Mouse (Mus musculus) adrenal gland, postnatal 4 days (tissue): ENCODE results near the gene Gpnmb. TPM values are rescaled to one million over a fixed set of nuclear protein-coding genes. Genes with fewer than 3 reads are reported as not detected.

ENCODE experiments used
- DNase-seq, 2 experiments: peaks; one replicate each; pipeline ENCODE4 v3.0.0; 2021 to 2022; ENCODE audit warnings: low spot score in 2 of 2, mixed read lengths in 2 of 2
- long read RNA-seq, 2 experiments: library from polyadenylated mRNA; stranded (forward); transcript quantifications; one replicate each; pipeline ENCODE4 v2.0.0; 2021
- total RNA-seq, 2 experiments: library from RNA; stranded (reverse); gene quantifications; 2 replicates each; pipeline ENCODE4 v1.2.3; 2021

Gpnmb gene
- 1 to 10 TPM in 1 of 2 experiments, under 1 TPM in 1; 0.92 to 1.1 TPM for total RNA-seq
- long read RNA-seq, experiment 1: 0 reads
- long read RNA-seq, experiment 2, partial matches to known transcripts: 3 of 3 reads
- long read RNA-seq, experiment 2, other reads (novel, unspliced or antisense): 0 of 3 reads

- no peak for DNase-seq
Observed at GRCm38 (mm10) chr6:49036275-49037267, at the start of gene Gpnmb. Gene Gpnmb (plus strand): TSS chr6:49036546.

- DNase-seq: no peak
Observed at GRCm38 (mm10) chr6:48989971-48990370, 46.4 kb upstream of the Gpnmb start.

- DNase-seq: no peak
Observed at GRCm38 (mm10) chr6:48991991-48992390, 44.4 kb upstream of the Gpnmb start.

- no peak for DNase-seq
Observed at GRCm38 (mm10) chr6:48998186-48998585, 38.2 kb upstream of the Gpnmb start.

GRCm38 (mm10) chr6:48998796-48999195 lies 37.5 kb upstream of the Gpnmb start:
- no peak for DNase-seq

GRCm38 (mm10) chr6:49003381-49003780 lies 33.0 kb upstream of the Gpnmb start:
- DNase-seq: no peak

GRCm38 (mm10) chr6:49007981-49008380 lies 28.4 kb upstream of the Gpnmb start:
- DNase-seq: peak; percentile 22 to 27

GRCm38 (mm10) chr6:49008420-49009160 lies 27.8 kb upstream of the Gpnmb start:
- no peak for DNase-seq

GRCm38 (mm10) chr6:49009161-49009555 lies 27.2 kb upstream of the Gpnmb start:
- no peak for DNase-seq

- DNase-seq: no peak
Observed at GRCm38 (mm10) chr6:49009665-49010064, 26.7 kb upstream of the Gpnmb start.

- DNase-seq: no peak
Observed at GRCm38 (mm10) chr6:49011191-49011590, 25.2 kb upstream of the Gpnmb start.

GRCm38 (mm10) chr6:49013023-49013422 lies 23.3 kb upstream of the Gpnmb start:
- DNase-seq: no peak

- DNase-seq: no peak
Observed at GRCm38 (mm10) chr6:49013458-49013857, 22.9 kb upstream of the Gpnmb start.

GRCm38 (mm10) chr6:49017150-49017549 lies 19.2 kb upstream of the Gpnmb start:
- DNase-seq: no peak

- DNase-seq: no peak
Observed at GRCm38 (mm10) chr6:49019341-49019740, 17.0 kb upstream of the Gpnmb start.

- DNase-seq: no peak
Observed at GRCm38 (mm10) chr6:49021141-49022012, 15.0 kb upstream of the Gpnmb start.

- no peak for DNase-seq
Observed at GRCm38 (mm10) chr6:49022384-49022783, 14.0 kb upstream of the Gpnmb start.

GRCm38 (mm10) chr6:49023315-49023714 lies 13.0 kb upstream of the Gpnmb start:
- DNase-seq: no peak

GRCm38 (mm10) chr6:49025290-49025689 lies 11.1 kb upstream of the Gpnmb start:
- DNase-seq: no peak

GRCm38 (mm10) chr6:49026496-49026895 lies 9.8 kb upstream of the Gpnmb start:
- DNase-seq: no peak

- DNase-seq: no peak
Observed at GRCm38 (mm10) chr6:49028019-49028418, 8.3 kb upstream of the Gpnmb start.
